Mouse (Mus musculus): ENCODE measurements around the gene Ppp1r15b. TPM values are rescaled to one million over a fixed set of nuclear protein-coding genes. Genes with fewer than 3 reads are reported as not detected.

Ppp1r15b gene
- polyA plus RNA-seq, 1 experiment from 2014 or later: 48.0 TPM

GRCm38 (mm10) chr1:133146014-133147009 lies 15.4 kb downstream of the Ppp1r15b start:
- WGBS: 53% methylated on average over 22 of the region's 22 CpGs
- H3K4me2 ChIP-seq (ENCODE audit: low read depth, low read length): 0 out of 2 replicates have a peak overlapping the region, but pooled peaks have one; percentile 5
- H3K4me1 ChIP-seq (ENCODE audit: control insufficient read depth, insufficient read depth, low read length): no peaks in the 10 kb centered on the region
- ATAC-seq: peak; percentile 90
- peak overlapping the region; percentile 45 for H3K27ac ChIP-seq (ENCODE audit: low read length)
- no peak overlapping the region for H3K4me3 ChIP-seq (ENCODE audit: low read length)
- no peaks in the 10 kb centered on the region for H3K27me3 ChIP-seq (replicated peaks; ENCODE audit: control insufficient read depth, insufficient read depth, low read length)
- peak overlapping the region; percentile 0; the same call in 1 of the 2 replicates for H3K9ac ChIP-seq (ENCODE audit: low read depth, low read length)
- H3K36me3 ChIP-seq (ENCODE audit: control insufficient read depth, insufficient read depth, low read length): 0 out of 2 replicates have a peak, but pooled peaks cover 2% of the 10 kb centered on the region
- H3K9me3 ChIP-seq (ENCODE audit: control insufficient read depth, low read length): peaks cover 5% of the 10 kb centered on the region; the same call in 1 of the 2 replicates

- Histone ChIP-seq H3K4me2 (ENCODE audit: low read depth, low read length) (no peak overlapping the region), H3K9me3 (ENCODE audit: control insufficient read depth, low read length) (peaks cover 5% of the 10 kb centered on the region; the same call in 1 of the 2 replicates), H3K36me3 (ENCODE audit: control insufficient read depth, insufficient read depth, low read length) (no peaks in the 10 kb centered on the region), H3K4me1 (ENCODE audit: control insufficient read depth, insufficient read depth, low read length) (no peaks in the 10 kb centered on the region), H3K9ac (ENCODE audit: low read depth, low read length) (no peak overlapping the region), H3K27me3 (replicated peaks; ENCODE audit: control insufficient read depth, insufficient read depth, low read length) (no peaks in the 10 kb centered on the region), H3K4me3 (ENCODE audit: low read length) (no peak overlapping the region), H3K27ac (ENCODE audit: low read length) (no peak overlapping the region)
- WGBS: 81% methylated on average over 5 of the region's 5 CpGs
- ATAC-seq: no peak
Observed at GRCm38 (mm10) chr1:133147324-133147723, 16.4 kb downstream of the Ppp1r15b start.

GRCm38 (mm10) chr1:133148122-133148521 lies 17.2 kb downstream of the Ppp1r15b start:
- H3K4me3 ChIP-seq (ENCODE audit: low read length): no peak overlapping the region
- H3K27ac ChIP-seq (ENCODE audit: low read length): no peak overlapping the region
- ATAC-seq: no peak
- whole genome bisulfite sequencing: 94% methylated on average over 8 of the region's 8 CpGs
- no peaks in the 10 kb centered on the region for H3K4me1 ChIP-seq (ENCODE audit: control insufficient read depth, insufficient read depth, low read length)
- no peaks in the 10 kb centered on the region for H3K27me3 ChIP-seq (replicated peaks; ENCODE audit: control insufficient read depth, insufficient read depth, low read length)
- peaks cover 5% of the 10 kb centered on the region; the same call in 1 of the 2 replicates for H3K9me3 ChIP-seq (ENCODE audit: control insufficient read depth, low read length)
- H3K4me2 ChIP-seq (ENCODE audit: low read depth, low read length): no peak overlapping the region
- H3K36me3 ChIP-seq (ENCODE audit: control insufficient read depth, insufficient read depth, low read length): no peaks in the 10 kb centered on the region
- no peak overlapping the region for H3K9ac ChIP-seq (ENCODE audit: low read depth, low read length)

- Histone ChIP-seq H3K9me3 (ENCODE audit: control insufficient read depth, low read length) (peaks cover 5% of the 10 kb centered on the region; the same call in 1 of the 2 replicates), H3K4me1 (ENCODE audit: control insufficient read depth, insufficient read depth, low read length) (no peaks in the 10 kb centered on the region), H3K27ac (ENCODE audit: low read length) (no peak overlapping the region), H3K27me3 (replicated peaks; ENCODE audit: control insufficient read depth, insufficient read depth, low read length) (no peaks in the 10 kb centered on the region), H3K36me3 (ENCODE audit: control insufficient read depth, insufficient read depth, low read length) (no peaks in the 10 kb centered on the region), H3K9ac (ENCODE audit: low read depth, low read length) (no peak overlapping the region), H3K4me2 (ENCODE audit: low read depth, low read length) (no peak overlapping the region), H3K4me3 (ENCODE audit: low read length) (no peak overlapping the region)
- ATAC-seq: no peak
- 95% methylated on average over 2 of the region's 2 CpGs for WGBS
Observed at GRCm38 (mm10) chr1:133150556-133150955, 19.6 kb downstream of the Ppp1r15b start.

GRCm38 (mm10) chr1:133152213-133152612 lies 21.3 kb downstream of the Ppp1r15b start:
- ATAC-seq: no peak
- Histone ChIP-seq H3K27me3 (replicated peaks; ENCODE audit: control insufficient read depth, insufficient read depth, low read length) (no peaks in the 10 kb centered on the region), H3K9ac (ENCODE audit: low read depth, low read length) (no peak overlapping the region), H3K4me3 (ENCODE audit: low read length) (no peak overlapping the region), H3K9me3 (ENCODE audit: control insufficient read depth, low read length) (peaks cover 5% of the 10 kb centered on the region; the same call in 1 of the 2 replicates), H3K27ac (ENCODE audit: low read length) (no peak overlapping the region), H3K4me1 (ENCODE audit: control insufficient read depth, insufficient read depth, low read length) (no peaks in the 10 kb centered on the region), H3K36me3 (ENCODE audit: control insufficient read depth, insufficient read depth, low read length) (no peaks in the 10 kb centered on the region), H3K4me2 (ENCODE audit: low read depth, low read length) (no peak overlapping the region)
- WGBS: 88% methylated on average over 3 of the region's 3 CpGs

GRCm38 (mm10) chr1:133155270-133155669 lies 24.3 kb downstream of the Ppp1r15b start:
- WGBS: 80% methylated on average over 6 of the region's 6 CpGs
- no peak for ATAC-seq

GRCm38 (mm10) chr1:133159128-133159564 lies 28.2 kb downstream of the Ppp1r15b start:
- Histone ChIP-seq H3K4me3 (ENCODE audit: low read length) (no peak overlapping the region), H3K27ac (ENCODE audit: low read length) (peak overlapping the region; percentile 46; the same call in 1 of the 2 replicates), H3K9me3 (ENCODE audit: control insufficient read depth, low read length) (no peaks in the 10 kb centered on the region), H3K27me3 (replicated peaks; ENCODE audit: control insufficient read depth, insufficient read depth, low read length) (peaks cover 12% of the 10 kb centered on the region; the same call in 1 of the 2 replicates), H3K9ac (ENCODE audit: low read depth, low read length) (no peak overlapping the region), H3K4me1 (ENCODE audit: control insufficient read depth, insufficient read depth, low read length) (peaks cover 16% of the 10 kb centered on the region), H3K36me3 (ENCODE audit: control insufficient read depth, insufficient read depth, low read length) (no peaks in the 10 kb centered on the region), H3K4me2 (ENCODE audit: low read depth, low read length) (peak overlapping the region; percentile 20; the same call in 1 of the 2 replicates)
- WGBS: 39% methylated on average over 7 of the region's 7 CpGs
- ATAC-seq: no peak

More at GRCm38 (mm10) chr1:133155270-133155669, 24.3 kb downstream of the Ppp1r15b start:
- Histone ChIP-seq H3K27me3 (replicated peaks; ENCODE audit: control insufficient read depth, insufficient read depth, low read length) (no peaks in the 10 kb centered on the region), H3K36me3 (ENCODE audit: control insufficient read depth, insufficient read depth, low read length) (no peaks in the 10 kb centered on the region), H3K9me3 (ENCODE audit: control insufficient read depth, low read length) (no peaks in the 10 kb centered on the region), H3K4me1 (ENCODE audit: control insufficient read depth, insufficient read depth, low read length) (peaks cover 8% of the 10 kb centered on the region), H3K9ac (ENCODE audit: low read depth, low read length) (no peak overlapping the region), H3K4me3 (ENCODE audit: low read length) (no peak overlapping the region), H3K27ac (ENCODE audit: low read length) (no peak overlapping the region), H3K4me2 (ENCODE audit: low read depth, low read length) (no peak overlapping the region)

- Histone ChIP-seq H3K4me3 (ENCODE audit: low read length) (no peak overlapping the region), H3K4me2 (ENCODE audit: low read depth, low read length) (no peak overlapping the region), H3K27me3 (replicated peaks; ENCODE audit: control insufficient read depth, insufficient read depth, low read length) (peaks cover 12% of the 10 kb centered on the region; the same call in 1 of the 2 replicates), H3K9me3 (ENCODE audit: control insufficient read depth, low read length) (no peaks in the 10 kb centered on the region), H3K27ac (ENCODE audit: low read length) (peak overlapping the region; percentile 89), H3K4me1 (ENCODE audit: control insufficient read depth, insufficient read depth, low read length) (peaks cover 16% of the 10 kb centered on the region), H3K36me3 (ENCODE audit: control insufficient read depth, insufficient read depth, low read length) (no peaks in the 10 kb centered on the region), H3K9ac (ENCODE audit: low read depth, low read length) (no peak overlapping the region)
- 51% methylated on average over 4 of the region's 4 CpGs for WGBS
- no peak for ATAC-seq
Observed at GRCm38 (mm10) chr1:133161559-133161958, 30.6 kb downstream of the Ppp1r15b start.

GRCm38 (mm10) chr1:133162046-133162445 lies 31.1 kb downstream of the Ppp1r15b start:
- Histone ChIP-seq H3K9ac (ENCODE audit: low read depth, low read length) (no peak overlapping the region), H3K36me3 (ENCODE audit: control insufficient read depth, insufficient read depth, low read length) (no peaks in the 10 kb centered on the region), H3K4me1 (ENCODE audit: control insufficient read depth, insufficient read depth, low read length) (peaks cover 16% of the 10 kb centered on the region), H3K4me3 (ENCODE audit: low read length) (no peak overlapping the region), H3K9me3 (ENCODE audit: control insufficient read depth, low read length) (no peaks in the 10 kb centered on the region), H3K27ac (ENCODE audit: low read length) (peak overlapping the region; percentile 89), H3K4me2 (ENCODE audit: low read depth, low read length) (no peak overlapping the region), H3K27me3 (replicated peaks; ENCODE audit: control insufficient read depth, insufficient read depth, low read length) (peaks cover 13% of the 10 kb centered on the region; the same call in 1 of the 2 replicates)
- 60% methylated on average over 10 of the region's 10 CpGs for WGBS
- peak; percentile 8; the same call in 1 of the 2 replicates for ATAC-seq
